Mouse (Mus musculus) intestine, postnatal 0 days (tissue): ENCODE measurements at regions not wholly inside any gene's neighbourhood (a gene's known extent, or its start where the extent isn't known, plus 50 kb on each side); places are given as distances from the start of the nearest gene placed in this dataset.

Source experiments
- ATAC-seq: fragments of 200-750 bp; cut with Nextera tagmentation; 2 replicates; pipeline ENCODE4 v1.8.0; 2017; ENCODE audit warnings: mild to moderate bottlenecking, moderate TSS enrichment, moderate library complexity
- H3K27ac ChIP-seq: fragments of 300-500 bp; sonication (generic); 2 replicates; pipeline ENCODE4 v1.5.1; 2014; ENCODE audit warnings: mild to moderate bottlenecking, low read depth, low read length, moderate library complexity
- H3K27me3 ChIP-seq: fragments of 300-500 bp; sonication (generic); replicated peaks from 2 replicates; pipeline ENCODE4 v1.6.1; 2014; ENCODE audit warnings: low read length, mixed read lengths; ENCODE audit not compliant: control insufficient read depth, insufficient read depth
- H3K36me3 ChIP-seq: fragments of 300-500 bp; sonication (generic); 2 replicates; pipeline ENCODE4 v1.6.1; 2014; ENCODE audit warnings: mild to moderate bottlenecking, moderate library complexity; ENCODE audit not compliant: control insufficient read depth, insufficient read depth
- H3K4me1 ChIP-seq: fragments of 300-500 bp; sonication (generic); replicated peaks from 2 replicates; pipeline ENCODE4 v1.6.1; 2014; ENCODE audit warnings: antibody characterized with exemption, low read length, mixed read lengths; ENCODE audit not compliant: control insufficient read depth, insufficient read depth
- H3K4me2 ChIP-seq: fragments of 300-500 bp; sonication (generic); replicated peaks from 2 replicates; pipeline ENCODE4 v1.6.1; 2014; ENCODE audit warnings: low read depth, mild to moderate bottlenecking, moderate library complexity
- H3K4me3 ChIP-seq: fragments of 300-500 bp; sonication (generic); 2 replicates; pipeline ENCODE4 v1.5.1; 2014; ENCODE audit warnings: low read depth, low read length
- H3K9ac ChIP-seq: fragments of 300-500 bp; sonication (generic); 2 replicates; pipeline ENCODE4 v1.6.1; 2014; ENCODE audit warnings: mild to moderate bottlenecking, low read depth, low read length
- H3K9me3 ChIP-seq: fragments of 300-500 bp; sonication (generic); 2 replicates; pipeline ENCODE4 v1.6.1; 2016; ENCODE audit warnings: mixed run types; ENCODE audit not compliant: control insufficient read depth
- CTCF ChIP-seq: sonication (generic); IDR thresholded peaks from 2 replicates; pipeline ENCODE4 v1.5.1; 2016; ENCODE audit warnings: low read depth, mild to moderate bottlenecking, control low read depth, antibody characterized with exemption, moderate library complexity
- WGBS: fragments of 180-500 bp; shearing (Covaris S2); extraction: QIAGEN DNeasy Blood & Tissue Kit; methylation state at CpG from one replicate; pipeline ENCODE4 v1.1.7; 2014; 5-methylcytosine and 5-hydroxymethylcytosine counted together

GRCm38 (mm10) chr3:117520461-117520860 is 54.2 kb upstream of the Plppr5 start:
- no peaks in the 10 kb centered on the region for H3K27me3 ChIP-seq
- no peaks in the 10 kb centered on the region for H3K36me3 ChIP-seq
- 86% methylated on average over 2 of the region's 2 CpGs for WGBS
- no peak overlapping the region for H3K9ac ChIP-seq
- ATAC-seq: no peak
- H3K4me1 ChIP-seq: no peaks in the 10 kb centered on the region
- H3K9me3 ChIP-seq: no peaks in the 10 kb centered on the region
- no peak for TF ChIP-seq CTCF
- H3K4me2 ChIP-seq: no peak overlapping the region
- H3K27ac ChIP-seq: no peak overlapping the region
- no peak overlapping the region for H3K4me3 ChIP-seq

DNA sequence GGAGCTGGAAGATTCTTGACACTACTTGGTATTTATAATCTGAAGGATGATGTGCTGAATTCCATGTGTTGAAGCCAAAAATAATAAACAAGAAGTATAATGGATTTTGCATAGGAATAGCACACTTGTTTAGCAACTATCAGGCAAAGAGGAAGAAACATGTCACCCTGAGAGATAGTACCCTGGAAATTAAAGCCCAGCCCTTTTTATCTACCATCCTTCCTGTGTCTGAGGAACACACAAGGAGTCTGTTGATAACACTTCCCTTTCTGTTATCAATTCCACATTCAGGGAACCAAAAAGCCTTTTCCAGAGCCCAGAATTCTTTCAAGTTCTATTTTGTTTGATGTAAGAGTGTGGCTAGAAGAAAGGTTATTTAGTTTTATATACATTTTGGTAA is 66.5 kb upstream of the Plppr5 start:
- Histone ChIP-seq H3K27me3 (no peaks in the 10 kb centered on the region), H3K4me2 (no peak overlapping the region), H3K27ac (no peak overlapping the region), H3K9ac (no peak overlapping the region), H3K4me1 (no peaks in the 10 kb centered on the region), H3K4me3 (no peak overlapping the region), H3K9me3 (no peaks in the 10 kb centered on the region), H3K36me3 (no peaks in the 10 kb centered on the region)
- TF ChIP-seq CTCF: no peak
- no peak for ATAC-seq

DNA sequence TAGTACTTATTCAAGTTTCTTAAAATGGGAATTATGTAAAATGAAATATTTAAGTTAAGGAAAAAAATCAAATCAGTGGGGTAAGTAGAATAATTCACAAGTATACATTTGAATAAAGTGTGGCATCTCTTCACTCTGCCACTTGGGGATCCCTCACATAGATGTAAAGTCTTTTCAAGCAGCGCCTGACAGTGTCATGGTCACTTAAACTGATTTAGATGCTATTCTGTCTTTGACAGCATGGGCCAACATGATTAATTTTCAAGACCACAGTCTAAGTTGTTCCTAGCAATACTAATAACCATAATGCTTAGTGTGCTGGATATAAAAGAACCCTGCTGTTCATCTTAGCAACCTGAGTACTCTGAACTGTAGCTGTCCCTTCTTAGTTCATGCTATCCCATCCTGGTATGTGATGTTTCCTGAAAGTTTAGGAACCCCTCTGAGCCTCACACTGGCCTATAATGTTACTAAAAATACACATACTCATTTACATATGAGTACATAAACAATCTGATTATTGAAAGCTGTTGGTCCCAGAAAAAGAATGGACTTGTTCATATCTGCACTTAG is 68.4 kb upstream of the Plppr5 start:
- H3K36me3 ChIP-seq: no peaks in the 10 kb centered on the region
- no peak overlapping the region for H3K9ac ChIP-seq
- H3K4me3 ChIP-seq: no peak overlapping the region
- H3K4me2 ChIP-seq: no peak overlapping the region
- no peak overlapping the region for H3K27ac ChIP-seq
- ATAC-seq: no peak
- H3K27me3 ChIP-seq: no peaks in the 10 kb centered on the region
- H3K9me3 ChIP-seq: no peaks in the 10 kb centered on the region
- WGBS: 74% methylated on average over 1 of the region's 1 CpGs
- H3K4me1 ChIP-seq: no peaks in the 10 kb centered on the region
- TF ChIP-seq CTCF: no peak

DNA sequence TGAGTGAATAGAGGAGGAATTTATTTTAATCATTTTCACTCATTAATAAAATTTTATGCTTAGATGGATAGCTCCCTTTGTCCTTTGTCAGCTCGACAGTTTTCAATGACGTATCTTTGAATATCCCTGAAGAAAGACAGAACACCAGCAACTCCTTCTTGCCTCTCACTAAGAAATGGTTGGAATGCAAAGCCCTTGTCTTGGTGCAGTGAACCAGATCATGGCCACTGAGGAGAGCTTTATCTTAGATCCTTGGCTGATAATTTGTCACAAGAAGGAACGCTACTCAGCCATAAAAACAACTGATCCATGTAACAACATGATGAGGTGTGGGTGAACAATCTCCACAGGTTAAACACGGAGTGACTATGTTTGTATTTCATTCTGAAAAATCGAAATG is 73.5 kb upstream of the Plppr5 start:
- TF ChIP-seq CTCF: no peak
- Histone ChIP-seq H3K4me2 (no peak overlapping the region), H3K9ac (no peak overlapping the region), H3K27ac (no peak overlapping the region), H3K9me3 (no peaks in the 10 kb centered on the region), H3K27me3 (no peaks in the 10 kb centered on the region), H3K4me3 (no peak overlapping the region), H3K36me3 (no peaks in the 10 kb centered on the region), H3K4me1 (no peaks in the 10 kb centered on the region)
- WGBS: 47% methylated on average over 5 of the region's 5 CpGs
- ATAC-seq: no peak

DNA sequence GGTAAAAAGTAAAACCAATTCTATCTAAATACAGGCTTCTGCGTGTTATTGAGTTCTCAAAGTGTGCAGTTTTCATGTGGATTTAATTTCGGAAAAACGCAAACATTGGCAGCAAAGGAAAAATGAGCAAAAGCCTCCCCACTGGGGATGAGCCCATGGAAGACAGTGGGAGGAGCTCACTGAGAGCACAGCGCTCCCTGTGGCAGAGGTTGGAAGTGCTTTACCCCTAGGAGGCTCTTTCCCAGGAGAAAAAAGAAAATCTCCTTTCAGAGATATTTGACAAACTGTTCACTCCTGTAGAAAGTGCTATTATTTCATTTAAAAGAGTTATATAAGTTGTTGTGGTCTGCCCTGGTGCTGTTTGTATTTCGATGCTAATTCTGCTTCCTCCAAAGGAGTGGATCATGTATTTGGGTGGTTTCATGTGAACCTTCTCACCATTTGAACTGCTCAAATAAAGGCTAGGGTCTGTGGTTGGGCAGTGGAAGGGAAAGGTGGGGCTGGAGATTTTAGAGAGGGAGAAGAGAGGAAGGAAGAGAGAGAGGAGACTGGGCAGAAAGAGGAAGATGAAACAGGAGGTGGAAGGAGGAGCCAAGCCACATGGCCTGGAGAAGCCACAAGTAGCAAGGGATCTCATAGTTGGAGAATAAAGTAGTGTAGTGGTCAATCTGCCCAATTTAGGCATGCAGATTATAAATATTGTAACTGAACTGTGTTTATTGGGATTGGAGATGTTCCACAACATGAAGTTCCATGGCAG is 76.3 kb upstream of the Plppr5 start:
- 84% methylated on average over 5 of the region's 5 CpGs for WGBS
- H3K4me2 ChIP-seq: no peak overlapping the region
- TF ChIP-seq CTCF: 0 out of 2 replicates have a peak, but pooled peaks have one; percentile 10

DNA sequence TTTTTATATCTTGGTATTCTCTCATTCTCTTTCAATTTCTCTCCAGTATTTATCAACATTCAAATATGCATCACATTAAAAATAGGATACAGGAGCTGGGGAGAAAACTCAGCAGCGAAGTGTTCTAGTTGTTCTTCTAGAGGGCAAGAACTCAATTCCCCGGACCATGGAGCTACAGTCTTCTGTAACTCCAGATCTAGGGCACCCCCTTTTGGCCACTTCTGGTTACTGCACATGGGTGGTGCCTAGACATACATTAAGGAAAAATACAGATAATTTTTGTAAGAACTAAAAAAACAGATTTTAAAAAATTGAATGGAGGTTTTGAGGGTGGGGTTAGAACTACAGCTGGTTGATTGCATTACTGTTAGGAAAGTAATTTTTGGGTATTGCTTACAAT is 80.5 kb upstream of the Plppr5 start:
- Histone ChIP-seq H3K9me3 (no peaks in the 10 kb centered on the region), H3K4me2 (no peak overlapping the region), H3K4me3 (no peak overlapping the region), H3K9ac (no peak overlapping the region), H3K27ac (no peak overlapping the region), H3K36me3 (no peaks in the 10 kb centered on the region), H3K4me1 (no peaks in the 10 kb centered on the region), H3K27me3 (no peaks in the 10 kb centered on the region)
- 52% methylated on average over 2 of the region's 2 CpGs for WGBS
- peak; percentile 52 for TF ChIP-seq CTCF
- ATAC-seq: no peak

More for the DNA sequence above, 76.3 kb upstream of the Plppr5 start:
- H3K9me3 ChIP-seq: no peaks in the 10 kb centered on the region
- H3K4me3 ChIP-seq: no peak overlapping the region
- H3K27ac ChIP-seq: no peak overlapping the region
- H3K4me1 ChIP-seq: no peaks in the 10 kb centered on the region
- H3K9ac ChIP-seq: no peak overlapping the region
- ATAC-seq: no peak
- H3K27me3 ChIP-seq: no peaks in the 10 kb centered on the region
- no peaks in the 10 kb centered on the region for H3K36me3 ChIP-seq
